Mouse (Mus musculus): ENCODE measurements around the gene Calr4.

The Calr4 gene

GRCm38 (mm10) chr4:109273586-109274240, 39.4 kb downstream of the Calr4 start:
- no peak for DNase-seq (ENCODE audit: low spot score in 2 of 2)

- DNase-seq (ENCODE audit: low spot score in 2 of 2) = peak; percentile 73 to 78
Measured at GRCm38 (mm10) chr4:109279689-109280458, 45.6 kb downstream of the Calr4 start, which contains the start of gene Eps15. TSS of gene Eps15 (plus strand) at chr4:109280268.

GRCm38 (mm10) chr4:109280459-109281160, 46.3 kb downstream of the Calr4 start:
- DNase-seq (ENCODE audit: low spot score in 2 of 2) = peak in 1 of 2 experiments; percentile 4

GRCm38 (mm10) chr4:109281161-109281560, 46.9 kb downstream of the Calr4 start:
- no peak for DNase-seq (ENCODE audit: low spot score in 2 of 2)

GRCm38 (mm10) chr4:109281946-109282345, 47.7 kb downstream of the Calr4 start:
- DNase-seq (ENCODE audit: low spot score in 2 of 2) = no peak

GRCm38 (mm10) chr4:109294629-109295028, 60.3 kb downstream of the Calr4 start:
- no peak for DNase-seq (ENCODE audit: low spot score in 2 of 2)

- DNase-seq (ENCODE audit: low spot score in 2 of 2) = no peak
Measured at GRCm38 (mm10) chr4:109296510-109296909, 62.2 kb downstream of the Calr4 start.

- DNase-seq (ENCODE audit: low spot score in 2 of 2) = no peak
Measured at GRCm38 (mm10) chr4:109299136-109299535, 64.9 kb downstream of the Calr4 start.

Measured in right cerebral cortex, adult 2 months (tissue).